Mouse (Mus musculus): ENCODE data around the gene Naaa. TPM values are rescaled to one million over a fixed set of nuclear protein-coding genes. Genes with fewer than 3 reads are reported as not detected.

Gene Naaa
- total RNA-seq, 2 experiments from 2014 or later, result 9.9 to 13.0 TPM

- DNase-seq, result peak; percentile 15 to 17
- intact Hi-C loops (cut with DNase I), result no loop called here
These were observed 1.1 kb upstream of the Naaa start for GRCm38 (mm10) chr5:92278942-92279537.

- DNase-seq, result no peak
- intact Hi-C loops (cut with DNase I), result no loop called here
These were observed 7.5 kb downstream of the Naaa start for GRCm38 (mm10) chr5:92270496-92270895.

DNA sequence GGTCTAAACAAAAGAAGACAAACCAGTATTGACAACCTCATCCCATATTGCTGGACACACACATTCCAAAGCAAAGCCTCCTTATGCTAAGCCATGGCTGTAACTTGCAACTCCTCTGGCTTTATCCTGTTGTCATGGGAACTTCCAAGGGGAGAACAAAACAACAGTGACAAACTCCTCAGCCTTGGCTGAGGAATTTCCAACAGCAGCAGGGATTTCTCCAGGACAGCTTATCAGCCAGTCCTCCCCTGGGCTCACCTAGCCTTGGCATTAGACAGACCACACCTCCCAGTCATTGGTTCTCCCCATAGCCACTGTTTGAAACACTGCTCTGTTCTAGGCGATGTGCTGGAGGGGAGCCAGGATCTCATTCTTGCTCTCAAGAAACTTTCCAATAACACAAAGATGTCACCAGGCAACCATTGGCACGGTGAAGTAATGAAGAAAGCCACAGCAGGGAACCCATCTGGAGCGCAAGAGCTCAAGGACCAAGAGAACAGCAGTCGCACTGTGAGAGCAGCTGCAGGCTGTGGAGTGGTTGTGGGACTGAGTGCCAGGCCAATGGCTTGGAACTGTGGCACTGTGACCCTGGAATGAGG, 14.1 kb downstream of the Naaa start:
- intact Hi-C loops (cut with DNase I), result no loop called here

DNA sequence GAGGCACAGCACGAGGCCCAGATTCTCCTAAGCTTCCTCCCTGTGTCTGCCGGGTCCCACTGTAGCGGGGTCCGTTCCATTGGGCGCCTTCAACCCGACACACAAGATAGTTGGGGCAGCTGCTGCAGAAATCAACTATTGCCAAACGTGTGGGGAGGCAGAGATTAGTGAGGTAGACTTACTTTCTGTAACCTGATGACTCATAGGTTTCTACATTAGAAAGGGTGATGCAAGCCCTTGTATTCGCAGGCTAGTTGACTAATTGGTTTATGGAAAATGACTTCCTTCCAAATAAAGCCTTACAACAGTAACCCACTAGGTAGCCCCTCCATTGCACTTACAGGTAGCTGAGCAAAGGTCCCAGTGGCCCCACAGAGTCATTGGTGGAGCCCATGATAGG, 15.3 kb downstream of the Naaa start:
- intact Hi-C loops (cut with DNase I), result no loop called here
- DNase-seq, result no peak

More for the DNA sequence above, 14.1 kb downstream of the Naaa start:
- peak; percentile 80 to 83 for DNase-seq

DNA sequence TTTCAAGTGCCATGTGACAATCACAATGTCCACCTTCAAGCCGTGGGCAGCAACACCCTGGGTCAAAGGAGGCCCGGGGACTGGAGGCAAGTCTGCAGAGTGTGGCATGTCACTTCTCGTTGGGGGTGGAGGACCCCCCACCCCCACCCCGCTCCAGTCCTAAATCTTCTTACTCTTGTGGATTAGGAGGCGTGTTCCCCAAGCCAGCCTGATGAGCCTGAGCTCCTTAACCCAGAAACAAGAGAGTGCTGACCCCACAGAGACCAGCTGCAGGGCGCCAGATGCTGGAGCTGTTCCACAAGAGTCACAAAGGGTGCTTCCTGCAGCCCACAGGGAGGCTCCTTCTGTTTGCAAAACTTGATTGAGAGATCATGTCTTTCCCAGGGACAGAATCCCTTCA, 21.8 kb downstream of the Naaa start, which contains the start of gene Ppef2:
Gene Ppef2, minus strand, starts transcription at position 61 of the 400 bp plus-strand sequence.
- intact Hi-C loops (cut with DNase I), result no loop called here
- no peak for DNase-seq

DNA sequence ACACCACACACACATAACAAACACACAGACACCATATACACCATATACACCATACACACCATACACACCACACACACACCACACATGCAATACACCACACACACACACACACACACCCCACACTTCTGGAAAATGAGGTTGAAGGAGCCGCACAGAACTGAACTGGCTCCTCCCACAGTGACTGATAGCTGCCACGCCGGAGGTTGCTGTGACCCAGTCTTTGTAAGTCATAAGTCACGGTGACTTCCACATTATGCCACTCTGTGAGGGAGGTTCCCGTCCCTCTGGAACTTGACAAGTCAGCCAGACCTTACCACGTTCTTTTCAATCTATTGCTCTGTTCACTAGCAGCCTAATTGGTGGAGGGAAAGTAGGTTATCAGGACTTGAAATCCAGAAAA, 23.5 kb downstream of the Naaa start:
- no peak for DNase-seq
- intact Hi-C loops (cut with DNase I), result no loop called here

DNA sequence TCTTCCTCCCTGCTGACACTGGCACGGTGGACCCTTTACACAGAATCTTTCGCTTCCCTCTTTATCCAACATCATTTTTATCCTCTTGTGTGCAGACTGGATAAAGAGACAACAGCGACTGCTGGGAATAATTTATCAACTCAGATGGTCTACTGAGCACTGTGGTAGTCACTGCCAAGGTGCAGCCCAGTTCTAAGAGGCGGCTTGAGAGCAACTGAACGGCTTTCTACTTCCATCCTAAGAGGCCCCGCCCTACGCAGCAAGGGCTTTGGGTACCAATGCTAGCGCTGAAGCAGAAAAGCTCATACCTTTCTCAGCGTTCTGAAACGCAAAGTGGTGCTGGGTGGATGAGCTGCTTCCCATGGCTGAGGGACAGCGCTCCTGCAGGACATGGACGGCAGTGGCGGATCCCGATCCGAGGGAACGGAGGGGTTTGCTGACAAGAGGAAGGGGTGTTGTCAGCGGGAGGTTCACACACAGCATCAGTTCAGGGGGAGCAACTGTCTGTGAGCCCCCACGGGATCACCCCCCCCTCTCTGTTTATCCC, 25.1 kb downstream of the Naaa start:
- intact Hi-C loops (cut with DNase I), result no loop called here
- DNase-seq, result no peak

- no peak for DNase-seq
- intact Hi-C loops (cut with DNase I), result no loop called here
These were observed 25.9 kb downstream of the Naaa start for GRCm38 (mm10) chr5:92252031-92252430.

- DNase-seq, result no peak
- intact Hi-C loops (cut with DNase I), result no loop called here
These were observed 29.4 kb downstream of the Naaa start for GRCm38 (mm10) chr5:92248614-92249013.

- intact Hi-C loops (cut with DNase I), result no loop called here
- no peak for DNase-seq
These were observed 32.5 kb downstream of the Naaa start for GRCm38 (mm10) chr5:92245483-92245882.

GRCm38 (mm10) chr5:92244900-92245299, 33.1 kb downstream of the Naaa start:
- intact Hi-C loops (cut with DNase I), result no loop called here
- DNase-seq, result no peak

GRCm38 (mm10) chr5:92240769-92241168, 37.2 kb downstream of the Naaa start:
- intact Hi-C loops (cut with DNase I), result no loop called here
- DNase-seq, result no peak

GRCm38 (mm10) chr5:92239333-92240232, 38.4 kb downstream of the Naaa start:
- intact Hi-C loops (cut with DNase I), result loop anchor here (1.0 kb wide), 1 partner anchor 44 kb away; no protein-coding TSS in a partner anchor
- DNase-seq, result peak; percentile 74 to 80

DNA sequence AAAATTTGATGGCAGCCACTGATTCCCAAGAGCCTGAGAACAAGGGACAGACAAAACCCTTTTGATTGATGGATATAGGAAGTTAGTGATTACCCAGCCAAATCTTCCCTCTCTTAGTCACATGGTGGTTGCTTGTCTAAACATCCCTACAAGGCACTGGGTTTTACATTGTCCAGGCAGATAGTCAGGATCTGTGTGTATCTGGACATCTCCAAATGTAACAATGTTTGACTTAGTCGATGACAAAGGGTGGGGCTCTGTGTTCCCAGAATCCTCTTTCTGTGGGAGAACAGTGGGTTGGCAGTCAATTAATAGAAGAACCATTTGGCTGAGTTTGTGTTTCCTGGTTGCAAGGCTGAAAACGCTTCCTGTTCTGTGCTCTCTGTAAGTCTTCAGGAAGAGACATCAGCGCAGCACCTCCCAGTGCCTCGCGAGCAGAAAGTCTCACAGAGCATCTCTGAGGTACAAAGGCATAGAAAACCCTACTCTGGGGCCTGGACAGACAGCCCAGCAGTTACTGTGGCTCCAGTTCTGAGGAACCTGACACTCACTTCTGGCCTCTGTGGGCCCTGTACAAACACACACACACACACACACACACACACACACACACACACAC, 42.9 kb downstream of the Naaa start:
- DNase-seq, result no peak
- intact Hi-C loops (cut with DNase I), result no loop called here

DNA sequence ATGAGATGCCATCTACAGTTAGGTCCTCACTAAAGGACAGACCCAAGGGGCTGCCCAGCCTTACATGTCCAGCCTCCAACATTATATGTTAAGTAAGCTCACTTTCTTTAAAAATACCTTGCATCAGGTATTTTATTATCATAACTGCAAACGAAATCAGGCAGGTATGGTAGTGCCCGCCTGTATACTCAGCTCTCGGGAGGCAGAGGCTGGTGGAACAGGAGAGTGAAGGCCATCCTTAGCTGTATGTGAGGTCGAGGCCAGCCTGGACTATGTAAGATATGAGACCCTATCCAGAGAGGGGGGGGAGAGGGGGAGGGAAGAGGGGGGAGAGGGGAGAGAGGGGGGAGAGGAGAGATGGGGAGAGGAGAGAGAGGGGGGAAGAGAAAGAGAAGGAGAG, 44.6 kb downstream of the Naaa start:
- intact Hi-C loops (cut with DNase I), result no loop called here
- no peak for DNase-seq

GRCm38 (mm10) chr5:92231836-92232235, 46.1 kb downstream of the Naaa start:
- intact Hi-C loops (cut with DNase I), result no loop called here
- DNase-seq, result no peak

DNA sequence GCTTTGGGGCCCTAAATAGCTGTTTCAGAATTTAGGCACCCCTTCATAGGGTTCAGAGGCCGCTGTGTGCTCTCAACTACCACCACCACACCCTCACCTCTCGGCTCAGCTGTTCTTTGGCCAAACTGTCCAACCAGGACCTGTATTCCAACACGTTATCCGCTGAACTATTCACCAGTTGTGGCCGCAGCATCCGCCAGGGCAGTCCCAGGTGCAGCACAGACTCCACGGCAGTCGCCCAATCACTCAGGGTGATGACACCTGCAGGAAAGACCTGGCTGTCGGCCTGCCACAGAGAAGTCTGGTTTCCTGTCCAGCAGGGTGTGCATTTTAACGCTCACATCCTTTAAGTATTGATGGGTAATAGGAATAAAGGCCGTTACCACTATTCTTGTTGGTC, 47.7 kb downstream of the Naaa start:
- intact Hi-C loops (cut with DNase I), result no loop called here
- DNase-seq, result no peak

DNA sequence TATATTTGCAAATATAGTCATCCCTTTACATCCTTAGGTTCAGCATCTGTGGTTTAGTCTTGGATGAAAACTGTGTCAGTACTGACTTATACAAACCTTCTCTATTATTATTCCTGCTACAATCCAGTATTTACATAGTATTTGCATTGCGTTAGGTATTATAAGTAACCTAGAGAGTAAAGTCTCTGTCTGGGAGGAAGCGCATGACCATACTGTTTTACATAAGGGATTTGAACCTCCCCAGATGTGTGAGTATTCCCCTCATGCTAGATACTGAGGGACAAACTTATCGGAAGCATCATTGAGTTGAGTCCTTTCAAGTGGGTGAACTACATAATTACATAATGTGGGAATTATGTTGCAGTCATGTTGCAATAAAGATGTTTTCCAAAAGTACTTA, 48.5 kb downstream of the Naaa start:
- intact Hi-C loops (cut with DNase I), result no loop called here
- no peak for DNase-seq

DNA sequence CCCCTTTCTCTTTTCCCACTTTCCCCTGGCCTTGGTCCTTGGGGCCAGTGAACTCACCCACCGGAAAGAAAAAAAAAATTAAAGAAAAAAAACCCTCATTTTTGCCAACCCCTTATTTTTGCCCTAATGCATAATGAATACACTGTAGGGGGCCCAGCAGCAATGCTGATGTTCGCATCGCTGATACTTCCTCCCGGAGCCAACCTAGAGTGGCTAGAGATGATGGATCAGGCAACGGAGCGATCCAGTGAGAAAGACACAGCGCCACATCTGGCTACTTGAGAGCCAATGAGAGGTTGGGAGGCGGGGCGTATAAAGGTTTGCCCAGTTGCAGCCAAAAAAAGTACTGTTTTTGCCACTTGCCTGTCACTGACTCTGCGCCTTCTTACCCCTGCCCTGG, 49.2 kb downstream of the Naaa start:
- DNase-seq, result no peak
- intact Hi-C loops (cut with DNase I), result no loop called here

- peak; percentile 29 to 39 for DNase-seq
- intact Hi-C loops (cut with DNase I), result no loop called here
These were observed 50.2 kb downstream of the Naaa start for GRCm38 (mm10) chr5:92227782-92228181.
